Mouse (Mus musculus) liver, adult 2 months (tissue): ENCODE measurements at regions not wholly inside any gene's neighbourhood (a gene's known extent, or its start where the extent isn't known, plus 50 kb on each side); places are given as distances from the start of the nearest gene placed in this dataset.

Experiments
- CTCF ChIP-seq: fragments of 200-500 bp; IDR thresholded peaks from 2 replicates; pipeline ENCODE4 v1.5.1; 2011; ENCODE audit warnings: low read depth, low read length, control low read depth
- POLR2A ChIP-seq: fragments of 200-500 bp; IDR thresholded peaks from 2 replicates; pipeline ENCODE4 v1.6.1; 2011; ENCODE audit warnings: low read length, control low read depth; ENCODE audit not compliant: insufficient read depth; ENCODE audit errors: extremely low read depth

GRCm38 (mm10) chr3:34443307-34443706, 206.9 kb upstream of the Sox2 start:
- no peak for TF ChIP-seq CTCF
- TF ChIP-seq POLR2A = no peak
